Mouse (Mus musculus): ENCODE data around the gene Tlr4.

- TF ChIP-seq POLR2A (IDR thresholded peaks at IDR 0.05; ENCODE audit: low read depth, low read length) (no peak), CTCF (IDR thresholded peaks at IDR 0.05; ENCODE audit: borderline replicate concordance, insufficient read depth, low read length) (no peak)
Measured at GRCm38 (mm10) chr4:66796683-66797082, 30.7 kb upstream of the Tlr4 start.

Measured in embryonic fibroblast, embryonic 13.5 days (primary cell).